Mouse (Mus musculus) right cerebral cortex, postnatal 25 days (tissue): Measurements from ENCODE around the gene Tmub2.

Source experiments
- DNase-seq: peaks from one replicate; pipeline ENCODE4 v3.0.0; 2022

The Tmub2 gene

DNA sequence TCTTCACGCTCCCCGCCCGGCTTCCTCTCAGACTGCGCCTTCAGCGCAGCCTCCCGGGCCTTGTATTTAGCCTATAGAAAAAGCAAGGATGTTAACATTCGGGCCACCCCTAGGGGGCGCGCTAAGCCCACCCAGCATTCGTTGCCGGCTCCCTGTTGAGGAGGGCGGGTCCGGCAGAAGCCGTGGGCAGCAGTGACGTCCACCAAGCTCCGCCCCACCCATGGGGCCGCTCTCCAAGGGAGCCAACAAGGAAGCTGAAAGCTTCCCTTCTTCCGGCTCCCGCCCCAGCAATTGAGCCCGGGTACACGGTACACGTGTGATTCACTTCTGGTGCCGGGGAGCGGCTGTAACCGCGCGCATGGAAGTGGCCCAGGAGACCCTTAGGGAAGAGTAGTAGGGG, 24.2 kb downstream of the Tmub2 start:
- DNase-seq, result peak; percentile 96

DNA sequence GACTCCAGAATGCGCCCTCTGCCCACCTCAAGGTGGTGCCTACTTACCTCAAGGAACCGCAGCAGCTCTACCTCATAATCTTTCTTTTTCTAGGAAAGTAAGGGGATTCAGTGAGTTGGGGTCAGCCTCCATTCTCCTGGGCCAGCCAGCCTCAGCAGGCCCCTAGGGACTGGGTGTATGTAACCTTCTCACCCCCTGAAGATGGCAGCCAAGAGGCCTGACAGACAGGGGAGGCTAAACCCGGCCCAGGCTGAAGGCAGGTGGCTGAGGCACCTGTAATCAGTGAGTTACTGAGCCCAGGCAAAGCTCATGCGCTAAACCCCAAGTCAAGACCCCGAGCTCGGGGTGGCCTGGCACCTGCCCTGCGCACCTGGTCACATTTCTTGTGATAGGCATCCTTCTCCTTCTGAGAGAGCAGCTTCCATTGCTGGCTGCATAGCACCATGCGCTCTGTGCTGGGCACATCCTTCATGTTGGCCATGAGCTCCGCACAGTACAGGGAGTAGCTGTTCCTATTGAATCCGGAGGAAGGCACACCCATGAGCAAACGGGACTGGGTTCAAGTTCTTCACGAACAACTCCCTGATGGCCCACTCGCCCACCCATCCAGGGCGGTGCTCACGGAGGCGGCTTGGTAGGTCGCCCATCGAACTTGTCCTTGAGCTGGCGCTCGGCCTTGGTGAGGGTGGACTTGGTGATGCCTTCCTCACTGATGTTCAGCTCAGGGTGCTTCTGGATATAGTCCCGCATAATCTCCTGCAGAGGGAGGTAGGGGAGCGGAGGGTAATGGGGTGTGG, 25.3 kb downstream of the Tmub2 start:
- DNase-seq, result no peak

DNA sequence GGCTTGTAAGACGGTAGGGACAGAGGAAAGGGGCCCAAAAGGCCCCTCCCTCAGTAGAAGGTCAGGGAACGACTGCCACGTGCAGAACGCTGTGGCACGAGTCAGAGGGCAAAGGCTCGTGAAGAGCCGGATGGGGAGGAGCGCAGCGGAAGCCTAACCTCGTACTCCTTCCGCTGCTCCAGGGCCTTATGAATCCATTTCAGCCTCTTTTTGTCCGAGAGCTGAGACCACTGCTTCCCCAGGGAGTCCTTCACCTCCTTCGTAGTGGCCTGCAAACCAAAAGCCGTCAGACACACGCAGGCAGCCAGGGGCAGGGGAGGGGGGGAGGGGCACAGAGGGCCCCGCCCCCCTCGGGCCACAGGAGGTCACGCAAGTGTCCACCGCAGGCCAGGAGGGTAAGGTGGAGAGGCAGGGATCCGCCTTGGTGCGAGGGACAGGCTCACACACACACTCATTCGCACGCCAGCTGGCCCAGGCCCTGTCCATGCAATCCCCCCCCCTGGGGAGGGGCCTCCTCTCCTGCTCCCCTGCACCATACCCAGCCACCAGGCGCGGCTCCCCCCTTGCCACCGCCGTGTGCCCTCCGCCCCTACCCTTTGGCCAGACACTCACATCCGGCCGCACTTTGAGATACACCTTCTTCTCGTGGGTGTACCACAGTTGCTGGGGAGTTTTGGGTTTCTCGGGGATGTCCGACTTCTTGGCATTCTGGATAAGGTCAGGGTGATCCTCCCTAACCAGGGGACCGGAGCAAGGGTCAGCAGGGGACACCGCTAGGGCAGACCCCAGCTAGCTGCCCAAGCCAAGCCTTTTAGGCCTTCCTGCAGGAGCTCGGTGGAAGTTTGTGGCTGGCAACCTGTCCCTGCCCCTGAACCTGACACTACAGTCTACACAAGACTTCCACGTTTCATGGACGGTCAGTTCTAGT, 26.3 kb downstream of the Tmub2 start:
- DNase-seq, result no peak

DNA sequence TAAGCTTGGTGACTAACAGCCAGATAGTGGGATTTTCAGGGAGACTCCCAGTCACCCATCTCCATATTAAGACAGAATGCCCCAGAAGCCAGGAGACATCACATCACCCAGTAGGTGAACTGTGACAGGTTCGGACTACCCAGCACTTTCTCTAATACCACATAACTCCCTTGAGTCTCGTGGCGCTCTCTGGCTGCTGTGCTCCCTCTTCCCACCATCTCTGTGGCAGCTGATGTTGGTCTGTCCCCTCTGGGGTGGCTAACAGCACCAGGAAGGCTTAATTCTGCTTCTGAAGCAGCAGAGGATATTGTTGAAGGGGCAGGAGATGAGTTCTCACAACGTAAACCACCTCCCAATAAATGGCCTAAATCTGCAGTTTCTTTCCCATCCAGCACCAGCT, 27.2 kb downstream of the Tmub2 start:
- no peak for DNase-seq

DNA sequence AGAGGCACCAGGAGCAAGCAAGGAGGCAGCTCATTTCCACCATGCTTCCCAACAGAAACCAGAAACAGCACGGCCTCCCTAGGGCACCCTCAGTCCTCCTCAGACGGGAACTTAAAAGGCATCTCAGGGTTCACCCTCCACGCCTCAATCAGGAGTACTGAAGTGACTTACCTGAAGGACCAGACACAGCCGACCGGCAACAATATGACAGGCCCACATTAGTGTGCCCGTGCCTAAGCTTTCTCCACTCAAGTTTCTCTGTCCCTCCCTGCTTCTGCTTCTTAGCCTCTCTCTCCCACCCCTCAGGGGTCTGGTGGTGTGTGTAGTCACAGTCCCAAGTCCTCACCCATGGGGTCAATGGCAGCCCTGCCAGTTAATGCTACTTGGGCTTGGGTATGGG, 27.9 kb downstream of the Tmub2 start:
- no peak for DNase-seq

DNA sequence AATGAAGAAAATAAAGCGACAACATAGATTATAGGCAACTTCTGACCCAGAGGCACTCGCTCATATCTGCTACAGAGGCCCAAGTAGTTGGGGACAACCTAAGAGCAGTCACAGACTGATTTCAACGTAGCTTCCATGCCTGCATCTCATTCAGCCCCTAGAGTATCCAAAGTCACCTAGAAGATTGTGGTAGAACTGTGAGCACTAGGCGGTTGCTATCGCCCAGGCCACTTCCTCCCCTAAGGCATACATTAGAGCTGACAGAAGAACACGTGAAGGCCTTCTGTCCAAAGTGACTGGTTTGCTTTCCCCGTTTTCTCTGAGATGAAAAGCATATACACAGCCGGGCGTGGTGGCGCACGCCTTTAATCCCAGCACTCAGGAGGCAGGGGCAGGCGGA, 29.6 kb downstream of the Tmub2 start:
- DNase-seq, result no peak

DNA sequence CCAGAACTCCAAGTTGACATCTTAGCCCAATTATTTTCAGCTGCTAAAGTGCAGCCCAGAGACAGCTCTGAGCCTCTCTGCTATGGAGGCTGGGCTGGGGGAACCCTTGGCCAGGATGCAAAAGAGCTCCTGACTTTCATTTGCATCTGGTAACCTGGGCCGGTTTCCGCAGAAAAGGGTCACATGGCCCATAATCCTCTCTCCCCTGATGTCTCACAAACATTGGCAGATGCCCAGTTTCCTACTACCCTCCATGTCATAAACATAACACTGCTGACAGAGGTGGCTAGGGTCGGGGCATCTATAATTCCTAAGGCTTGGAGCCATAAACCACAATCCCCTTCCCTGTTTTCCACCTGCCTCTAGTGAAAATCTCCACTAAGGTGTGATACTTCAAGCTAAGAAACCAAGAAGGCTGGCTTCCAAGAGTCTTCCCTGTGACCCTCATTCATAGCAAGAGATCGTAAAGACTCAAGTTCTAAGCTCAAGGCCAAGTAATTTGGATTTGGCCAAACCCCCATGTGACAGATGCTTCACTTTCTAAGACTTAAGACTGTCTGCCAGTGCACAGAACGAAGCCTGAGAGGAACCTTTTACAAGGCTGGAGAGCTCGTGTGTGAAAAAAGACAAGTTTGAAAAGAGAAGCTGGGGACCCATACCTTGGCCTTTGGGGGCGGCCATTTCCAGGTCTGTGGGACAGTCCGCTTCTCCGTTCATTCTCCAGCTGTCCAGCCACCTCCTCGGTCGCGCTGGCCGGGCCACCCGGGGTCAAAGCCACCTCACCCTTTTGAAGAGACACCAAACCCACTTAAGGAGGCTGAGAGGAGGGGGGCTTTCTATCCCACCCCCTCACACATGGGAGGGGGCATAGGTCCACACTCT, 31.2 kb downstream of the Tmub2 start:
- no peak for DNase-seq

DNA sequence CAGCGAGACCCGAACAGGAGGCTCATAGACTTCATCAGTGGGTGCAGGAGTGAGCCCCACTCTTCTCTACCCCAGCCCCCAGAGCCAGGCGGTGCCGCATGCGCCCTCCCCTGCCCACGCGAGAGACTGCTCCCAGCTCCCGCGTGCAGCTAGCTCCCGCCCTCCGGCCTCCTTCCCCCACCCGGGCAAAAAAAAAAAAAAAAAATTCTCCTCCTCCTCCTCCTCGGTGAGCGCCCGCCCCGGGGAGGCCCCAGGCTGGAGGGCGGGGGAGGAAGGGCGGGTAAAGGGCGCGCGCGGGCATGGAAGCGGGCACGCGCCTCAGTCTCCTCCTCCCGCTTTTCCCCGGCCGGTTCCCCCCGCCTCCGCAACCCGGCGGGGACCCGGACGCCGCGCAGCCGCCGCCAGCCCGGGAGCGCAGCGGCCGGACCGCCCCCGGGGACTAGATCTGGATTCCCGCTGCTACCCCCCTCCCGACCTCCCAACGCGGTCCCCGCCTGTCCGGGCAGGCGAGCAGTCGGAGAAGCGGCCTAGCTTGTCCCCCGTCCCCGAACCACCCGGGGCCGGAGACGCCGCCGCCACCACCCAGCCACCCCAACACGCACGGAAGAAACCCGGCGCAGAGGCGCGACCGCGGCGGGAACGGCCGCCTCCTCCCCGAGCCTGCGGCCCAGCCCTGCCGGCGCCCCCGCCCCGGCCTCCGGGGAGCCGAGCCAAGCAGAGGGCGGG, 32.0 kb downstream of the Tmub2 start:
- DNase-seq, result peak; percentile 87

DNA sequence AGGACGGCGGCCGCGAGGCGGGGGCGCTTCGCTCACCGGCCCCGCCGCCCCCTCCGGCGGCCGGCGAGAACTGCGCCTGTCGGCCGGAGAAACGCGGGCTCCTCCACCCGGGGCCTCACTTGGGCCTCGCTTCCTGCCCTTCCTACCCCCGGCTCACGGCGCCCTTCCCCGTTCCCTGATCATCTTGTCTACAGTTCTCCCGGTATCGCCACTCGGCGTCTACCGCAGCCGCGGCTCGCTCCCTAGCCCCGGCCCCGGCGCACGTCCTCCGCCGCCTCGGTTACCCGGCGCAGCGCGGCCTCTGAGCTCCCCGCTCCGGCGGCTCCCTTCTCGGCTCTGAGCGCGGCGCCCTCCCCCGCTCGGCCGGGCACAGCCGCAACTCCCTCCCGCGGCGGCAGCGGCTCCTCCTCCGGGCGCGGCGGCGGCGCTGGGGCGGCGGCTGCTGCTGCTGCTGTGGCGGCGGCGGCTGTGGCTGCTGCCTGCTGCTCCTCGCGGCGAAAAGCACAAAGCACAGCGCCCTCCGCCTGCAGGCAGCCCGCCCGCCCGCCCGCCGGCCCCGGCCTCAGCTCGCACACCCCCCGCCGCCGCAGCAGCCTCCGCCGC, 32.7 kb downstream of the Tmub2 start:
- peak; percentile 74 for DNase-seq

DNA sequence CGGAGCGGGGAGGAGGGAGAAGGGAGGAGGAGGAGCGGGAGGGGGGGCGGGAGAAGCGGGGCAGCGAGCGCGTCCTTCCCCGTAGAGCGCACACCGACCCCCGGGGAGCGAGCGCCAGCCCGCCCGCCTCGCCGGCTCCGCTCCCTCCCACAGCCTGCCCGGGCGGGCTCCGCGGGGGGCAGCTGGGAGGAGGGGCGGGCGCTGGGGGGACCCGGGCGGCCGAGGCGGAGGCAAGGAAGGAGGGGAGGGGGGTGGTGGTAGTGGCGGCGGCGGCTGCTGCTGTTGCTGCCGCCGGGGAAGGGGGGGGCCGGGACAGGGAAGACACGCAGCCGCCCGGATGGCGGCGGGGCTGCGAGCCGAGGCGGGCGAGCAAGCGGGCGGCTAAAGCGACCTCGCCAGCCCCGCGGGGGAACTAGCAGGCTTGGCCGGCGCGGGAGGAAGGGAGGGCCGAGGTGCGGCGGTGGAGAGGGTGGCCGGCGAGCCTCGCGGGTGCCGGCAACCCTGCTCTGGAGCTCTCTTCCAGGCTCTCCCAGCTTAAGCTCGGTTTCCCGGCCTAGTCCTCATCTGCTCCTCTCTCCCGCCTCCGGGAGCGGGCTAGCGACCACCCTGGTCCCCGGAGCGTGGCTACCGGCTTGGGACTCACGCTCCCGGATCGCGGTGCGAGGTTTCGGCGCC, 33.3 kb downstream of the Tmub2 start:
- DNase-seq, result no peak

DNA sequence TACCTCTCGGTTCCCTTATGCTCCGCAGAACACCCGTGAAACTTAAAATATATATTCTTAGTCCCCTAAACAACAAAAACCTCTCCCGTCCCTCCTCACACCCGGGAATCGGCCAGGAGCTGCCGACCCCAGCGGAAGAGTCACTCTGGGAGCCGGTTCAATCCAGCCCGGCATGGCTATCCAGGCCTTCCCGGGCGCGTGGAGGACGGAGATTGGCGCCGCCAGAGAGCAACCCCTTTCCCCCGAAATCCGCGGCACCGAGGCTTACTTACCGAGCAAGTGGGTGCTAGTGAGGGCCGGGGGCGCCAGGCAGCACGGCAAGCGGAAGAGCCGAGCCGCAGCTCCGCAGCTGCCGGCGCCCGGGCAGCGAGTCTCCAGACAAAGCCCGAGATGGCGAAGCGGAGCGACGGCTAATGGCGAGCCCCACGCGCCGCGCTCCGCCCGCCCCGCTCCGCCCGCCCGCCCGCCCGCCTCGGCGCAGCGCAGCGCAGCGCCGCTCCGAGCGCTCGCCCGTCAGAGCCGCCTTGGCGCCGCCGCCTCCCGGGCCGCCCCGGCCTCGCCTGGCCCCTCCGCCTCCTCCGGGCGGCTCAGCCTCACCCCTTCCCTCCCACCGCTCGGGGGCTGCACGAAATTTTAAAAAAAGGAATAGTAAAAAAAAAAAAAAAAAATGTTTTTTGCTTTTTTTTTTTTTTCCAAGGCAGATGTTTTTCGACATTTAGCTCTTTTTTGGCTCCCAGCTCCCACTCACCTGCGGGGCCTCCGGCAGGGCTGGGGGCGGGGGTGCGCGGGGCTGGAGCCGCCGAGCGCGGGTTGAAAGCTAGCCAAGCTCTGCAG, 34.1 kb downstream of the Tmub2 start:
- peak; percentile 64 for DNase-seq

DNA sequence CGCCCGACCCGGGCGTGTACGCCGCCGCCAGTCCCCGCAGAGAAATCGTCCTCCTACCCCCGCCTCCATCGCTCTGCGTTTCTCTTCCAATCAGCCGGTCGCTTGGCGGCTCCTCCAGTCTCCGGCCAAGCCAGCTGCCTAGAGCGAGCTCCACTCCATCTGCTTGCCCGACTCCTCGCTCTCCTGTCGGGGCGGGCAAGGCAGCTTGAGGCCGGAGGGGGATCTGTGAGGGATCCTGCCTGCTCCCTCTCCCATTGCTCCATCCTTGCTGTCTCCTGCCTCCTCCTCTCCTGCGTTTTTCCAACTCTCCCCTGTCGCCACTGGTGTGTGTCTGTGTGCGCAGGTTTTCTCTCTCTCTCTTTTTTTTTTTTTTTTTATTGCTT, 34.7 kb downstream of the Tmub2 start, which contains the start of gene Ubtf:
Gene Ubtf, minus strand, starts transcription at position 333 of the 383 bp plus-strand sequence.
- peak; percentile 84 for DNase-seq

DNA sequence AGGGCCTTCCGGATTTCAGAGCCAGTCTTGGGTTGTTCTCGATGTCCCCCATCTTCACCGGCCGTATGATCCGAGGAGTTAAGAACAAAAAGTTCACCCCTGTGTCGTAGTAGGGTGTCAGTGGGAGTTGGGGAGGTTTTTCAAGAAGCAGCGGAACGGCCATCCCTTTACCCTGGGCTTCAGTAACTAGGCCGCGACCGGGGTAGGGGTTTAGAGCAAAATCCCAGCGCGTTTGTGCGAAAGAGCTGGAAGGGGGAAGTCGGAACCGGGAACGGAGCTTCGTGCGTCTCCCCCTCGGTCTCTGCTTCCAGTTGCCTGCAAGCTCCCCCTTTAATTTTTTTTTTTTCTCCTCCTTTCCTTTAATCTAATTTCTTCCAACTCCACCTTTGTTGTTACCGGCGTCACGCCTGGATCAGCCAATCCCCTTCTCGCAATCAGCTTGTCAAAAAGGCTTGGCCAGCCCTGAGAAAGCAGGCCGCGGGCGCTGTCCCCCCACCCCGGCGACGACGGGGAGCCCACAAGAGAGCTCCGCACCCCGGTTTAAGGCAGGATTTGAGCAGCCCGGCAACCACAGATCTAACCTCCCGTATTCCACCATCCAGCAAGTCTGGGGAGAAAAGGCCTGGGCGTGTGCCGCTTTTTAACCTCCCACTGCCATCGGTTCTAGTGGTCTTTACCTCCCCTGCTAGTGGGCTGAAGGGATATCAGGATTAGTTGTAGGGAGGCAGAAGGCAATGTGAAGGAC, 35.4 kb downstream of the Tmub2 start:
- DNase-seq, result peak; percentile 90

DNA sequence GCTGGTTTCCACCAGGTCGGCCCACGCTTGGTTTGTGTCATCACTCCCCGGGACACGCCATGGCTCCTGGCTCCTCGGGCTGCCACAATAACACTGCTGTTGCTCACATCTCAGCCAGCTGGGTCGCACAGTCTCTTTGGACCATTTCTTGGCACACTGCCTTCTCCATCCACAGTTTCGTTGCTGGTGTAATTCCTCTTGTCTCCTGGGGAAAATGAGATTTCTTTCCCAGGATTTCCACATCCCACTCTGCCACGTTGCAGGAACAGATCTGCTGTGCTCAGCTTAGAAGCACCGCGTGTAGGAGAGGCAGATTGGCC, 35.9 kb downstream of the Tmub2 start:
- DNase-seq, result peak; percentile 69

DNA sequence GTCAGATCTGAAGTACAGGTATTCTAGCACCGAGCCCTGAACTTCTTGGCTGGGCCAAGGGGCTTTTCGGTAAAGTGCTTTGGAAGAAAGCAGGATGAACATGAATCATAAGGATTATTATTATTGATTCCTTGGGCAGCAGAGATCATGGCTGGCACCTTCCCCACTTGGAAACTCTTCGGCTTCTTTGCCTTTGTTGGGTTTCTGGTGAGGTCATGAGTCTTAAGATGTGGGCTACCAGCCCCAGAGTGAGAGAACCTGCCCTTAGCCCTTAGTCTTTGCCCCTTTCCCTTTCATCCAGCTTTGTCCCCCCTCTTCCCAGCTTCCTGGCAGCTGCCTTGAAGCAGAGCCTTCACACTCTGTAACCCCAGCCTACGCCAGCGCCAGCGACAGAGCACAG, 37.2 kb downstream of the Tmub2 start:
- DNase-seq, result no peak

DNA sequence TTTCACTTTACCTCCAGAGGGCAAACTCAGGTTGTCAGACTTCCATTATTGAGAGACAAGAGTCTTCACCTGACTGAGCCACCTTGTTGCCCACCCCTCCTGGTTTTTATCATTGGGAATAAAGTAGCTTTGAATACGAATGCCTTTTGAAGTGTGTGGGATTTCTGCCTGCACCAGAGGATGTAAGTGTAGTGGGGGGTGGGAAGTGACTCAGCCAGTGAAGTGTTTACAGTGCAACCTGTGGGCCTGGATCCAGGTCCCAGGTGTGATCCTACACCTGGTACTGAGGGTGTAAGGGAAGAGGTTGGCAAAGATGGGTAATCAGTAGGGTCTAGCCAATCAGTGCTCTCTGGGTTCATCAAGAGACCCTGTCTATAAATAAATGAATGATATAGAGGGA, 38.8 kb downstream of the Tmub2 start:
- DNase-seq, result no peak

DNA sequence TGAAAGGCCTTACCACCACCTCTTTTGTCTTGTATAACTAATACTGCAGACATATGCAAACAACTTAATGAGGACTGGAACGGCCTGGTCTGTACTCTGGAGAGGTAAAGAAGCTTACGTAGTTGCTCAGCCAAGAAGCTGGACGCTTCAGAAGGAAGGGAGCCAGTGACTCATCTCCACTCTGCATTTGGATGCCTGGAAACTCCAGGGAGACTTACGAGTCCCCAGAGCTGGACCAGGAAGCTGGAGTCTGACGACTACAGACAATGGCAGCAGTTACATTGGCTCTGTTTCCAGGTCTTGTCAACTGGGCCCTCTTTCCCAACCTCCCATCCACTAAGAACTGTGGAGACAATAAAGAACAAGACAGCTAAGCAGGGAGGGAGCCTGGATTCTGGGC, 42.5 kb downstream of the Tmub2 start:
- no peak for DNase-seq

DNA sequence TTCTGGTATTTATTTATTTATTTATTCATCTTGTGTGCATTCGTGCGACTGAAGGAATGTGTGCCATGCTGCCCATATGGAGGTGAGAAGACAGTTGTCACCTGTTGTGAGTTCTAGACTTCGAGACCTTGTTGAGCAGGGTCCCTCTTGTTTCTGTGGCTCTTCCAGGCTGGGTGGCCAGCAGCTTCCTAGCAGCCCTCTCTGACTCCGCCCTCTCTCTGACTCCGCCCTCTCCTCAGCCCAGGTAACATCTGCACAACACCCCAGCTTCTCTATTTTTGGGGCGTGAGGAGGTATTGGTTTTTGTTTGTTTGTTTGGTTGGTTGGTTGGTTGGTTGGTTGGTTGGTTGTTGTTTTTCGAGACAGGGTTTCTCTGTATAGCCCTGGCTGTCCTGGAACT, 43.1 kb downstream of the Tmub2 start:
- DNase-seq, result no peak

DNA sequence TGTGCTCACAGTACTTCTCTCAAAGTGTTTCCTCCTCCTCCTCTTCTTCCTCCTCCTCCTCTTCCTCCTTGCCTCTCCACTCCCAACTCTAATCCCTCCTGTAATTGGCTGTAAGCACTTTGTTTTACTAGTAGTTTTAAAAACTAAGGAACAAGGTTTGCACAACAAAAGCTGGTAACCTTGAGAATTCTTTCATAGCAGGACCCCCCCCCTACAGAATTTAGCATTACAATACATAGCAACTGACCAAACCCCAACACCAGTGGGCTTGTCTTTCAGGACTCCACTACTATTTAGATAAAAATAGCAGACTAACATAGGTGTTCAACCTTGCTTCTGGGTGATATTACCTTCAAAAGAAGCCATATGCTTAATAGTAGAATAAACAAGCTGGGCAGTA, 44.8 kb downstream of the Tmub2 start:
- DNase-seq, result no peak

DNA sequence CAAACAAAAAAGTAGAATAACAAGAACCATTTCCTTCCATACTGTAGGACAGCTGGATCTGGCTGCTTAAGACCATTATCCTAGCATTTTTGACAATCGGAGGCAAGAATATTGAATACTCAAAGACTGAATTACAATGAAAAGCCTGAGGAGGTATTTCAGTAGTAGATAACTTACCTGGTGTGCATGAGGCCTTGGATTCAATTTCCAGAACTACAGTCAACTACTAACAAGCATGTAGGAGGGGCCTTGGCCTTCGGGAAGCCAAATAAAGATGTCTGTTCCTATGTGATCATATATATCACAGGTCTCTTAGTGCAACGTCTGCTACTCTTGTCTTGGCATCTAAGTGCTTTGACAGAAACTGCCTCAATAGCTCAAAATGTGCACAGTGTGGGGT, 45.3 kb downstream of the Tmub2 start:
- DNase-seq, result no peak
